Mouse (Mus musculus): ENCODE measurements around the gene Tctex1d1. TPM values are rescaled to one million over a fixed set of nuclear protein-coding genes. Genes with fewer than 3 reads are reported as not detected.
A peak's percentile ranks its signal among the peaks of the same experiment; 100 is the strongest.

Tctex1d1 gene
- not detected in 2 replicates for polyA plus RNA-seq (2012; rRNA removed)

DNA sequence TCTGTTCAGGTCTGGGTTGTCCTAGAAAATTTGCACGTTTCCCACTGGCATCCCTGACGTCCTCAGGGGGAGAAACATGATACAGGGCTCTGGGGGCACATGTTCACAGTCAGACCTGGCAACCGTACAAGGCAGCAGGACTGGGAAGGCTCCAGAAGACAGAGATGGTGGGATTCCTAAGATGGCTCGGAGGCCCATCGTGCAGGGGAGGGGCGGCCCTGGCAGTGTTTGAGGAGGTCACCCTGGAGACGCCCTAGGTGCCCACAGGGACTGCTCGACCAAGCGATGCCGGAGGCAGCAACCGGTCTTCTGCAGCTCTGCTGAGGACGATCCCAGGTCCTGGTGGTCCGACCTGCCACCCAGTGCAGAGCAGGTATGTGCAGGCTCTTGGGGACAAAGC, at the start of gene Tctex1d1:
TSS of gene Tctex1d1 (plus strand) at position 167 of the 400 bp plus-strand sequence.
- Histone ChIP-seq H3K27ac (ENCODE audit: insufficient read depth, low read length) (no peak within 1 kb of the TSS), H3K36me3 (ENCODE audit: control insufficient read depth, insufficient read depth, low read length) (no peaks in the 10 kb centered on the region), H3K4me1 (ENCODE audit: control insufficient read depth, insufficient read depth, insufficient read length) (peaks cover 6% of the 10 kb centered on the region; the same call in 1 of the 2 replicates), H3K27me3 (ENCODE audit: control insufficient read depth, insufficient read depth, low read length) (peaks cover 4% of the 10 kb centered on the region; the same call in 1 of the 2 replicates), H3K4me3 (ENCODE audit: extremely low read depth, insufficient read depth, insufficient read length) (peak within 1 kb of the TSS; percentile 27; the same call in 1 of the 2 replicates)
- TF ChIP-seq POLR2A (IDR thresholded peaks at IDR 0.05; ENCODE audit: low read depth, low read length), result no peak
- TF ChIP-seq CTCF (IDR thresholded peaks at IDR 0.05; ENCODE audit: extremely low read depth, insufficient read depth, insufficient read length, insufficient replicate concordance), result no peak
- WGBS, result 5% methylated on average over 13 of the region's 13 CpGs
- no peak for DNase-seq (ENCODE audit: low read depth in 1 of 2, low spot score in 2 of 2)

DNA sequence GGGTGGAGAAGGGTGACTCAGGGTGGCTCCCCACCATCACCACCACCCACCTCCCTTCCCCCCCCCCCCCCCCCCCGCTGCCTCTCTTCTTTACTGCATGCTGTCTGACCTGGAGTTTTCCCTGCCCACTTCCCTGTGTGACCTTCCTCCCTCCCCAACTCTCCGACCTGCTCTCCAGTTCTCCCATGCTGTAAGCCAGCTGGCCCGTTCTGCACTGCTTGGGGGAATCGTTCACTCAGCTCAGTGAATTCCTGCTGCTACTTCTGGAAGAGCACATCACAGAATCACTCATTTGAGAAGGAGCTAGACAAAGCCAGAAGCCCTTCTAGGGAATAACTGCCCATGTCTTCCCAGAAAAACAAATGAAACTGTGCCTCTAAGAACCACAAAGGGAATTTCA, 48.9 kb upstream of the Tctex1d1 start:
- no peak for DNase-seq (ENCODE audit: low read depth in 1 of 2, low spot score in 2 of 2)
- Histone ChIP-seq H3K4me3 (ENCODE audit: extremely low read depth, insufficient read depth, insufficient read length) (no peak overlapping the region), H3K4me1 (ENCODE audit: control insufficient read depth, insufficient read depth, insufficient read length) (no peaks in the 10 kb centered on the region), H3K27ac (ENCODE audit: insufficient read depth, low read length) (no peak overlapping the region), H3K27me3 (ENCODE audit: control insufficient read depth, insufficient read depth, low read length) (no peaks in the 10 kb centered on the region), H3K36me3 (ENCODE audit: control insufficient read depth, insufficient read depth, low read length) (no peaks in the 10 kb centered on the region)
- no peak for TF ChIP-seq POLR2A (IDR thresholded peaks at IDR 0.05; ENCODE audit: low read depth, low read length)
- WGBS, result 83% methylated on average over 3 of the region's 4 CpGs

DNA sequence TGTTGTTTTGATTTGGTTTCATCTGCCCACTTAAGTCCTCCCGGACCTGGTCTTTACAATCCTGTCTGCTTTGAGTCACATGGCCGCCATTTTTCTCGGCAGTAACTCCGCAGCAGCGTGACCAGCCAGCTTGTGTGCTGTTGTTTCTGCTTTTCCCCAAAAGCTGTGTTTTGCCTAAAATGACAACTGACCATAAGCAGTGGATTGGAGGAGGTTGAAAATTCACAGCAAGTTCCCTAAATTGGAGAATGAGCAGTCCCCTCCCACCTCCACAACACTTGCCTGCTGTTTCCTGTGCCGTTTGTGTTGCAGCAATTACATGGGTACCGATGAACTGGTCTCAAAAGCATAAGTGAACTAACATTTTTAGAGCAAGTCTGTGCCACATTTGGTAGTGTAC, 47.7 kb upstream of the Tctex1d1 start:
- WGBS, result 12% methylated on average over 7 of the region's 7 CpGs
- Histone ChIP-seq H3K36me3 (ENCODE audit: control insufficient read depth, insufficient read depth, low read length) (no peaks in the 10 kb centered on the region), H3K4me3 (ENCODE audit: extremely low read depth, insufficient read depth, insufficient read length) (no peak overlapping the region), H3K4me1 (ENCODE audit: control insufficient read depth, insufficient read depth, insufficient read length) (no peaks in the 10 kb centered on the region), H3K27me3 (ENCODE audit: control insufficient read depth, insufficient read depth, low read length) (no peaks in the 10 kb centered on the region), H3K27ac (ENCODE audit: insufficient read depth, low read length) (no peak overlapping the region)
- no peak for DNase-seq (ENCODE audit: low read depth in 1 of 2, low spot score in 2 of 2)
- no peak for TF ChIP-seq CTCF (IDR thresholded peaks at IDR 0.05; ENCODE audit: extremely low read depth, insufficient read depth, insufficient read length, insufficient replicate concordance)
- TF ChIP-seq POLR2A (IDR thresholded peaks at IDR 0.05; ENCODE audit: low read depth, low read length), result no peak

DNA sequence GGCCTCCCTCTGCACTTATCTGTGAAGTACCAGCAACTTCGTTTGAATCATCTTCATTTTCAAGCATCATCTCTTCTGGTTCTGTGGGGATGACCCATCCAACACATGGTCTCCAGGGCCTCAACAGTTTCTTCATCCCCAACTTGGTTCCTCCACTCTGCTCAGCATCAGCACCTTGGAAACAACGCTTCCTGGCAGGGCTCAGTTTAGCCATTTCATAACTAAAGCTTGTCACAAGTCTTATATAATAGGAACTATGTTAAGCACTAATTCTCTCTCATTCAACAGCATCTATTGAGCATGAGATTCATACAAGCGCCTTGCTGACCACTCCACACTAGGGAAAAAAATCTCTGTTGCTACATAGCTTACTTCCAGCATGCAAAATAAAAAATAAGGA, 38.1 kb upstream of the Tctex1d1 start:
- Histone ChIP-seq H3K27ac (ENCODE audit: insufficient read depth, low read length) (no peak overlapping the region), H3K36me3 (ENCODE audit: control insufficient read depth, insufficient read depth, low read length) (no peaks in the 10 kb centered on the region), H3K4me3 (ENCODE audit: extremely low read depth, insufficient read depth, insufficient read length) (no peak overlapping the region), H3K4me1 (ENCODE audit: control insufficient read depth, insufficient read depth, insufficient read length) (no peaks in the 10 kb centered on the region), H3K27me3 (ENCODE audit: control insufficient read depth, insufficient read depth, low read length) (no peaks in the 10 kb centered on the region)
- TF ChIP-seq CTCF (IDR thresholded peaks at IDR 0.05; ENCODE audit: extremely low read depth, insufficient read depth, insufficient read length, insufficient replicate concordance), result no peak
- no peak for TF ChIP-seq POLR2A (IDR thresholded peaks at IDR 0.05; ENCODE audit: low read depth, low read length)
- 81% methylated on average over 3 of the region's 3 CpGs for WGBS
- DNase-seq (ENCODE audit: low read depth in 1 of 2, low spot score in 2 of 2), result no peak

DNA sequence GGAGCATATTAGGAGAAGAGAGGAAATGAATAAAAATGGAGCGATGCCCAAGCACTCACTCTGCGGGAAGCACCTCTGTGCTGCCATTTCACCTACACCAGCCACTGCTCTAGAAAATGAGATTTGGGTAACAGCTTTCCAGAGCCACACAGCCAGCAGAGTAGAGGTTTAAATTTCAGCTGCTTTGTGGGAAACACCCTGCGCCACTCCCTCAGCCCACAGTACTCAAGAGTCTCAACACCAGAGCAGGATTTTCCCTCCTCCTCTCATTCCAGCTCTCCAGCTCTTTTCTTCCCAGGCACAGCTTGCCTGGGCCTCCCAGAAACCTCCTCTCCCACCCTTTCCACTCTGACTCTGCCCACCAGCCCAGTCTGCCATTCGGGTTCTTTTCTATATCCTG, 37.7 kb upstream of the Tctex1d1 start:
- Histone ChIP-seq H3K4me3 (ENCODE audit: extremely low read depth, insufficient read depth, insufficient read length) (no peak overlapping the region), H3K27ac (ENCODE audit: insufficient read depth, low read length) (no peak overlapping the region), H3K27me3 (ENCODE audit: control insufficient read depth, insufficient read depth, low read length) (no peaks in the 10 kb centered on the region), H3K36me3 (ENCODE audit: control insufficient read depth, insufficient read depth, low read length) (no peaks in the 10 kb centered on the region), H3K4me1 (ENCODE audit: control insufficient read depth, insufficient read depth, insufficient read length) (no peaks in the 10 kb centered on the region)
- TF ChIP-seq CTCF (IDR thresholded peaks at IDR 0.05; ENCODE audit: extremely low read depth, insufficient read depth, insufficient read length, insufficient replicate concordance), result no peak
- TF ChIP-seq POLR2A (IDR thresholded peaks at IDR 0.05; ENCODE audit: low read depth, low read length), result no peak
- no peak for DNase-seq (ENCODE audit: low read depth in 1 of 2, low spot score in 2 of 2)
- 90% methylated on average over 4 of the region's 4 CpGs for WGBS

DNA sequence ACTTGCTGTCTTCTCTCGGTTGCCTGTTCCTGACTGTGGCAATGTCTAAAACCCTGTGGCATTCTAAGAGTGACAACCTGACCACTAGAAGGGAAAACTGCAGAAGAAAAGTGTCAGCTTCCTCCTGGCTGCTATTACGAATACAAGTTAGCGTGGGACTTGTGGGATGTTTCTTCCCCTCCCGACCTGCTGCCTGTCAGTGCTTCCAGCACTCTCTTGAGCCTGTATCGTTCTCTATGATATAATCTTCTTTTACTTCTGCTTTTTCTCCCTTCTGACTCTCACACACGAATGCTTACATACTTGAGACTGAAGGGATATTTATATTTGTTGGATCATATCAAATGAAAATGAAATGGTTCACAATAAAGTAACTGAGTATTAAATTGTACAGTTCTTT, 34.1 kb upstream of the Tctex1d1 start:
- TF ChIP-seq POLR2A (IDR thresholded peaks at IDR 0.05; ENCODE audit: low read depth, low read length) (no peak), CTCF (IDR thresholded peaks at IDR 0.05; ENCODE audit: extremely low read depth, insufficient read depth, insufficient read length, insufficient replicate concordance) (no peak)

DNA sequence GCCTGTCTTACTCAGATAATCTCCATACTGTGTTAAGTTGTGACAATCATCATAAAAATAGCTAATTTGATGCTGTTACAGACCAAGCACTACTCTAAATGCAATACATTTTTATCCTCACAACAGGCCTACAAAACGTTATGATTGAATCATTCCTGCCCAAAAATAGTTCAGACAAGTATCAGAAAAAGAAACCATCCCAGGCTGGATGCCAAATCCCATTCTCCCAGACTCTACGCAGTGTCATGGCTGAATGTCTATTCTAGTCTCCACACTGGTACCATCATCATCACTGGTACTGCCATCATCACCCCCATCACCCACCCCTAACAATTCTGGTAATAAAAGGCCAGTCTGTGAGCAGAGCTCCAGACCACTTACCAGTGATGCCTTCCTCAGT, 25.9 kb upstream of the Tctex1d1 start:
- H3K27ac ChIP-seq (ENCODE audit: insufficient read depth, low read length), result no peak overlapping the region
- no peak overlapping the region for H3K4me3 ChIP-seq (ENCODE audit: extremely low read depth, insufficient read depth, insufficient read length)
- no peaks in the 10 kb centered on the region for H3K27me3 ChIP-seq (ENCODE audit: control insufficient read depth, insufficient read depth, low read length)
- H3K4me1 ChIP-seq (ENCODE audit: control insufficient read depth, insufficient read depth, insufficient read length), result peaks cover 5% of the 10 kb centered on the region; the same call in 1 of the 2 replicates
- DNase-seq (ENCODE audit: low read depth in 1 of 2, low spot score in 2 of 2), result no peak
- 77% methylated on average over 2 of the region's 2 CpGs for WGBS
- H3K36me3 ChIP-seq (ENCODE audit: control insufficient read depth, insufficient read depth, low read length), result no peaks in the 10 kb centered on the region
- TF ChIP-seq CTCF (IDR thresholded peaks at IDR 0.05; ENCODE audit: extremely low read depth, insufficient read depth, insufficient read length, insufficient replicate concordance) (no peak), POLR2A (IDR thresholded peaks at IDR 0.05; ENCODE audit: low read depth, low read length) (no peak)

More for the DNA sequence above, 34.1 kb upstream of the Tctex1d1 start:
- Histone ChIP-seq H3K4me3 (ENCODE audit: extremely low read depth, insufficient read depth, insufficient read length) (no peak overlapping the region), H3K4me1 (ENCODE audit: control insufficient read depth, insufficient read depth, insufficient read length) (no peaks in the 10 kb centered on the region), H3K27me3 (ENCODE audit: control insufficient read depth, insufficient read depth, low read length) (no peaks in the 10 kb centered on the region), H3K36me3 (ENCODE audit: control insufficient read depth, insufficient read depth, low read length) (no peaks in the 10 kb centered on the region), H3K27ac (ENCODE audit: insufficient read depth, low read length) (no peak overlapping the region)
- DNase-seq (ENCODE audit: low read depth in 1 of 2, low spot score in 2 of 2), result no peak
- 13% methylated on average over 6 of the region's 6 CpGs for WGBS
